Comparison of ENCODE assay signal across 25 mouse cellular contexts in the genomic region with DNA sequence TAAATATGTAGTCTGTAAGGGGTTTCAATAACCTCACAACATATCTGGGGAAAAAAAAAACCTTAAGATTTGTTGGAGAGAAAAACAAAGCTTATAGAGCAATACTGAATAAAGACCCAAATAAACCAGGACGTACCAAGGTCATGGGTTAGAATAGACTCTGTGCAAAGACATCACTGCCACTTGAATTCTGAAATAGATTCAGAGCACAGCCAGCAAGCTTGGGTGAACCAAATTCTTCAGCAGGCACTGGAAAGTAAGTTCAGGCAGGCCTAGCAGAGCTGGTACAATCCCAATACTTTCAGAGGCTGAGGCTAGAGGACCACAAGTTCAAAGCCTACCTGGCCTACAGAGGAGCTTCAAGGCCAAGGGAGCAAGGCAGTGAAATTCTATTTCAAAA. TPM values are rescaled to one million over a fixed set of nuclear protein-coding genes. Genes with fewer than 3 reads are reported as not detected.
DNase-seq lines count a peak whose midpoint lies in the region; ATAC-seq and TF ChIP-seq lines count a peak whose summit lies in the region.
"Had no signal": no experiment of that assay in that cellular context is flagged by ENCODE, and none has a peak within 500 bp of the region (broad histone marks: within the 10 kb centered on the region; RNA-seq: fewer than 3 reads in every experiment).

No protein-coding gene starts in this region.

- no peaks in the 10 kb centered on the region for H3K27me3 ChIP-seq in heart, embryonic 12.5 days (replicated peaks)
- H3K27me3 ChIP-seq in hindbrain, embryonic 13.5 days = peaks cover 9% of the 10 kb centered on the region
- no peaks in the 10 kb centered on the region for H3K27me3 ChIP-seq in hindbrain, postnatal 0 days (ENCODE audit: insufficient read depth, low read length)
- no peaks in the 10 kb centered on the region for H3K27me3 ChIP-seq in heart, embryonic 16.5 days (ENCODE audit: control insufficient read depth, insufficient read depth, low read length)
- H3K27me3 ChIP-seq: CH12.LX had no signal

- no peak for TF ChIP-seq CTCF in gastrocnemius, adult 2 months (IDR thresholded peaks at IDR 0.05)
- no peak for TF ChIP-seq CTCF in hindbrain, postnatal 0 days (IDR thresholded peaks at IDR 0.05; ENCODE audit: low read depth)

- H3K27ac ChIP-seq in gastrocnemius, adult 2 months = peak overlapping the region; percentile 53
- H3K27ac ChIP-seq in heart, embryonic 12.5 days (ENCODE audit: poor library complexity, severe bottlenecking) = peak overlapping the region; percentile 56; the same call in 1 of the 2 replicates
- H3K27ac ChIP-seq in hindbrain, embryonic 13.5 days = 0 out of 2 replicates have a peak overlapping the region, but pooled peaks have one; percentile 23
- no peak overlapping the region for H3K27ac ChIP-seq in hindbrain, postnatal 0 days
- peak overlapping the region; percentile 89 for H3K27ac ChIP-seq in heart, embryonic 16.5 days (ENCODE audit: low read length)
- H3K27ac ChIP-seq: liver, embryonic 14.5 days; macrophage had no signal

- intact Hi-C loops in gastrocnemius, adult 2 months (cut with DNase I) = no loop called here

- no peaks in the 10 kb centered on the region for H3K9me3 ChIP-seq in heart, embryonic 12.5 days (replicated peaks)
- H3K9me3 ChIP-seq in hindbrain, embryonic 13.5 days = no peaks in the 10 kb centered on the region
- H3K9me3 ChIP-seq in hindbrain, postnatal 0 days (ENCODE audit: low read length) = no peaks in the 10 kb centered on the region
- no peaks in the 10 kb centered on the region for H3K9me3 ChIP-seq in heart, embryonic 16.5 days (replicated peaks; ENCODE audit: control insufficient read depth, low read length)

- peaks cover 48% of the 10 kb centered on the region for H3K4me1 ChIP-seq in heart, embryonic 12.5 days (replicated peaks)
- H3K4me1 ChIP-seq in hindbrain, embryonic 13.5 days (replicated peaks) = peaks cover 16% of the 10 kb centered on the region
- H3K4me1 ChIP-seq in hindbrain, postnatal 0 days (ENCODE audit: insufficient read depth, low read length) = no peaks in the 10 kb centered on the region
- peaks cover 40% of the 10 kb centered on the region for H3K4me1 ChIP-seq in heart, embryonic 16.5 days (ENCODE audit: control insufficient read depth, insufficient read depth, low read length)

- no peak for ATAC-seq in heart, embryonic 12.5 days (ENCODE audit: insufficient number of reproducible peaks, low FRiP score)
- ATAC-seq in hindbrain, embryonic 13.5 days (ENCODE audit: low FRiP score) = no peak
- ATAC-seq in hindbrain, postnatal 0 days = no peak
- ATAC-seq in heart, embryonic 16.5 days (replicated peaks; ENCODE audit: extremely low read depth, insufficient read depth, low FRiP score) = peak; percentile 77
- ATAC-seq: activated CD4-positive, CD25-positive, alpha-beta regulatory T cell, adult 4 months; inflammation-experienced regulatory T-cells, adult 6 months had no signal

- WGBS in heart, embryonic 12.5 days = 52% methylated on average over 1 of the region's 1 CpGs
- WGBS in hindbrain, embryonic 13.5 days = 26% methylated on average over 1 of the region's 1 CpGs
- 35% methylated on average over 1 of the region's 1 CpGs for whole genome bisulfite sequencing in hindbrain, postnatal 0 days
- WGBS in heart, embryonic 16.5 days = 47% methylated on average over 1 of the region's 1 CpGs

- H3K4me3 ChIP-seq in gastrocnemius, adult 2 months = no peak overlapping the region
- H3K4me3 ChIP-seq in heart, embryonic 12.5 days = no peak overlapping the region
- H3K4me3 ChIP-seq in hindbrain, embryonic 13.5 days = no peak overlapping the region
- H3K4me3 ChIP-seq in hindbrain, postnatal 0 days (ENCODE audit: low read length) = no peak overlapping the region
- no peak overlapping the region for H3K4me3 ChIP-seq in heart, embryonic 16.5 days (ENCODE audit: low read length)
- H3K4me3 ChIP-seq: erythroblast, embryonic 14.5 days had no signal

- DNase-seq in gastrocnemius, adult 2 months = no peak
- DNase-seq in gastrocnemius, postnatal 25 days = no peak
- no peak for DNase-seq in heart, adult 18-20 months
- no peak for DNase-seq in hindbrain, postnatal 0 days (ENCODE audit: low spot score)
- DNase-seq in gastrocnemius, adult 8-10 months (ENCODE audit: low spot score in 2 of 2) = no peak
- DNase-seq: adrenal gland, adult 2 months; adrenal gland, postnatal 36 days; cerebellum, adult 2 months; cerebellum, postnatal 14 days; gastrocnemius, postnatal 14 days; kidney, adult 11 months; kidney, postnatal 14 days; liver; lung, adult 2 months had no signal

- peak overlapping the region; percentile 10; the same call in 1 of the 2 replicates for H3K4me2 ChIP-seq in heart, embryonic 12.5 days
- no peak overlapping the region for H3K4me2 ChIP-seq in hindbrain, embryonic 13.5 days
- no peak overlapping the region for H3K4me2 ChIP-seq in hindbrain, postnatal 0 days (ENCODE audit: low read depth, low read length)
- no peak overlapping the region for H3K4me2 ChIP-seq in heart, embryonic 16.5 days (ENCODE audit: low read depth, low read length)

- H3K36me3 ChIP-seq in heart, embryonic 12.5 days = peaks cover 4% of the 10 kb centered on the region; the same call in 1 of the 2 replicates
- H3K36me3 ChIP-seq in hindbrain, embryonic 13.5 days = no peaks in the 10 kb centered on the region
- no peaks in the 10 kb centered on the region for H3K36me3 ChIP-seq in hindbrain, postnatal 0 days (ENCODE audit: insufficient read depth, low read length)
- H3K36me3 ChIP-seq in heart, embryonic 16.5 days (ENCODE audit: control insufficient read depth, insufficient read depth) = 0 out of 2 replicates have a peak, but pooled peaks cover 2% of the 10 kb centered on the region

- H3K9ac ChIP-seq in heart, embryonic 12.5 days = no peak overlapping the region
- H3K9ac ChIP-seq in hindbrain, embryonic 13.5 days = no peak overlapping the region
- H3K9ac ChIP-seq in hindbrain, postnatal 0 days (replicated peaks; ENCODE audit: low read length) = no peak overlapping the region
- 0 out of 2 replicates have a peak overlapping the region, but pooled peaks have one; percentile 28 for H3K9ac ChIP-seq in heart, embryonic 16.5 days (ENCODE audit: low read length)
- H3K9ac ChIP-seq: liver, embryonic 14.5 days had no signal

RNA-seq across cellular contexts. Expression of gene Fam189a2, which starts 6.2 kb away (rescaled TPM):
- total RNA-seq in gastrocnemius, adult 2 months (2021) = 10 to 100 TPM; 17.5 to 24.8 TPM
- total RNA-seq in gastrocnemius, postnatal 25 days (2021) = 10 to 100 TPM; 22.5 to 31.0 TPM
- 4.6 and 4.8 TPM in 2 replicates for polyA plus RNA-seq in heart, embryonic 12.5 days (2016; fragmentation: Nextera tagmentation; extraction: Ambion mirVana)
- 10 to 100 TPM; 55.3 to 60.9 TPM for total RNA-seq in heart, adult 18-20 months (2021)
- 1.5 and 1.6 TPM in 2 replicates for polyA plus RNA-seq in hindbrain, embryonic 13.5 days (2015; fragmentation: Nextera tagmentation; extraction: Ambion mirVana)
- total RNA-seq in hindbrain, postnatal 0 days (2014; rRNA removed) = 12.8 and 16.9 TPM in 2 replicates
- 2.7 and 2.9 TPM in 2 replicates for polyA plus RNA-seq in hindbrain, postnatal 0 days (2015; fragmentation: Nextera tagmentation; extraction: Ambion mirVana)
- polyA plus RNA-seq in heart, embryonic 16.5 days (2015; fragmentation: Nextera tagmentation; extraction: Ambion mirVana) = 5.6 and 6.0 TPM in 2 replicates
- 10 to 100 TPM; 21.5 to 31.0 (median 28.2) TPM for total RNA-seq in gastrocnemius, adult 8-10 months (2022)
- total RNA-seq: CH12.LX; megakaryocyte-erythroid progenitor cell, adult 5-6 weeks; monocyte, adult 5-6 weeks had no signal
- polyA plus RNA-seq: activated CD4-positive, CD25-positive, alpha-beta regulatory T cell, adult 4 months; erythroblast, embryonic 14.5 days; inflammation-experienced regulatory T-cells, adult 6 months; macrophage had no signal
